Mouse (Mus musculus) liver, adult 2 months (tissue): ENCODE measurements around the gene Spag6l. TPM values are rescaled to one million over a fixed set of nuclear protein-coding genes. Genes with fewer than 3 reads are reported as not detected.

ENCODE experiments used
- DNase-seq: peaks from one replicate; pipeline ENCODE4 v3.0.0-alpha.2; 2011; ENCODE audit warnings: low read depth, low spot score; ENCODE audit errors: extremely low read depth
- H3K27ac ChIP-seq: fragments of 200-500 bp; replicated peaks from 2 replicates; pipeline ENCODE4 v1.5.1; 2012; ENCODE audit warnings: low read depth, mild to moderate bottlenecking, control low read depth, inconsistent platforms, low read length; ENCODE audit not compliant: insufficient read depth
- H3K27me3 ChIP-seq: fragments of 200-500 bp; 2 replicates; pipeline ENCODE4 v1.6.1; 2012; ENCODE audit warnings: mild to moderate bottlenecking, moderate library complexity, low read length, inconsistent platforms; ENCODE audit not compliant: control insufficient read depth, insufficient read depth
- H3K36me3 ChIP-seq: fragments of 200-500 bp; 2 replicates; pipeline ENCODE4 v1.6.1; 2012; ENCODE audit warnings: low read length, inconsistent platforms; ENCODE audit not compliant: control insufficient read depth, insufficient read depth
- H3K4me1 ChIP-seq: fragments of 200-500 bp; 2 replicates; pipeline ENCODE4 v1.6.1; 2011; ENCODE audit warnings: low read length; ENCODE audit not compliant: control insufficient read depth, insufficient read depth
- H3K4me3 ChIP-seq: fragments of 200-500 bp; 2 replicates; pipeline ENCODE4 v1.5.1; 2011; ENCODE audit warnings: low read depth, mild to moderate bottlenecking, control low read depth, low read length, moderate library complexity; ENCODE audit not compliant: insufficient read depth
- H3K79me2 ChIP-seq: fragments of 200-500 bp; 2 replicates; pipeline ENCODE4 v1.6.1; 2012; ENCODE audit warnings: inconsistent platforms, mild to moderate bottlenecking, low read length, moderate library complexity; ENCODE audit not compliant: control insufficient read depth, insufficient read depth
- H3K9ac ChIP-seq: fragments of 200-500 bp; 2 replicates; pipeline ENCODE4 v1.6.1; 2012; ENCODE audit warnings: low read depth, mild to moderate bottlenecking, control low read depth, inconsistent platforms, low read length
- CTCF ChIP-seq: fragments of 200-500 bp; IDR thresholded peaks from 2 replicates; pipeline ENCODE4 v1.5.1; 2011; ENCODE audit warnings: low read depth, low read length, control low read depth
- POLR2A ChIP-seq: fragments of 200-500 bp; IDR thresholded peaks from 2 replicates; pipeline ENCODE4 v1.6.1; 2011; ENCODE audit warnings: low read length, control low read depth; ENCODE audit not compliant: insufficient read depth; ENCODE audit errors: extremely low read depth
- WGBS: fragments of 180-500 bp; shearing (Covaris S2); methylation state at CpG from one replicate; pipeline ENCODE4 v1.1.7; 2018; 5-methylcytosine and 5-hydroxymethylcytosine counted together
- polyA plus RNA-seq: library from polyadenylated mRNA; depleted of rRNA; stranded (reverse); fragments of >200 nt; gene quantifications from 2 replicates; pipeline ENCODE4 v1.2.3, GENCODE M21; 2012
- total RNA-seq: library from RNA; depleted of rRNA; stranded (reverse); fragments of >200 nt; gene quantifications from 2 replicates; pipeline ENCODE4 v1.2.3, GENCODE M21; 2014

The Spag6l gene
- total and polyA plus RNA-seq, 2 experiments: not detected

GRCm38 (mm10) chr16:16854836-16855235, 25.6 kb upstream of the Spag6l start:
- 18% methylated on average over 6 of the region's 6 CpGs for WGBS
- Histone ChIP-seq H3K4me1 (no peaks in the 10 kb centered on the region), H3K27ac (no peak overlapping the region), H3K27me3 (no peaks in the 10 kb centered on the region), H3K4me3 (no peak overlapping the region), H3K9ac (no peak overlapping the region), H3K79me2 (no peaks in the 10 kb centered on the region), H3K36me3 (no peaks in the 10 kb centered on the region)
- TF ChIP-seq CTCF: peak; percentile 35; the same call in 1 of the 2 replicates
- no peak for TF ChIP-seq POLR2A
- peak; percentile 47 for DNase-seq

GRCm38 (mm10) chr16:16852411-16852810, 23.2 kb upstream of the Spag6l start:
- 81% methylated on average over 3 of the region's 3 CpGs for WGBS
- no peaks in the 10 kb centered on the region for H3K27me3 ChIP-seq
- no peak overlapping the region for H3K4me3 ChIP-seq
- H3K27ac ChIP-seq: no peak overlapping the region
- H3K36me3 ChIP-seq: no peaks in the 10 kb centered on the region
- no peak overlapping the region for H3K9ac ChIP-seq
- no peaks in the 10 kb centered on the region for H3K4me1 ChIP-seq
- no peaks in the 10 kb centered on the region for H3K79me2 ChIP-seq
- no peak for DNase-seq
- TF ChIP-seq CTCF (no peak), POLR2A (no peak)

GRCm38 (mm10) chr16:16849196-16849595, 19.9 kb upstream of the Spag6l start:
- no peak overlapping the region for H3K4me3 ChIP-seq
- TF ChIP-seq POLR2A: no peak
- no peak for TF ChIP-seq CTCF
- H3K4me1 ChIP-seq: no peaks in the 10 kb centered on the region
- no peak overlapping the region for H3K27ac ChIP-seq
- H3K36me3 ChIP-seq: no peaks in the 10 kb centered on the region
- no peak for DNase-seq
- H3K79me2 ChIP-seq: no peaks in the 10 kb centered on the region
- no peaks in the 10 kb centered on the region for H3K27me3 ChIP-seq
- H3K9ac ChIP-seq: no peak overlapping the region

- no peak overlapping the region for H3K27ac ChIP-seq
- H3K9ac ChIP-seq: no peak overlapping the region
- H3K4me1 ChIP-seq: peaks cover 3% of the 10 kb centered on the region; the same call in 1 of the 2 replicates
- no peaks in the 10 kb centered on the region for H3K36me3 ChIP-seq
- H3K4me3 ChIP-seq: no peak overlapping the region
- no peaks in the 10 kb centered on the region for H3K27me3 ChIP-seq
- 86% methylated on average over 3 of the region's 3 CpGs for WGBS
- no peak for DNase-seq
- H3K79me2 ChIP-seq: no peaks in the 10 kb centered on the region
- TF ChIP-seq CTCF (no peak), POLR2A (no peak)
Observed at GRCm38 (mm10) chr16:16829671-16830070, 415 bp upstream of the Spag6l start.

- Histone ChIP-seq H3K4me1 (peaks cover 3% of the 10 kb centered on the region; the same call in 1 of the 2 replicates), H3K79me2 (no peaks in the 10 kb centered on the region), H3K4me3 (no peak overlapping the region), H3K27me3 (no peaks in the 10 kb centered on the region), H3K27ac (no peak overlapping the region), H3K36me3 (no peaks in the 10 kb centered on the region), H3K9ac (no peak overlapping the region)
- WGBS: 94% methylated on average over 2 of the region's 2 CpGs
- TF ChIP-seq CTCF (no peak), POLR2A (no peak)
- DNase-seq: no peak
Observed at GRCm38 (mm10) chr16:16826223-16826622, 3.0 kb downstream of the Spag6l start.

- TF ChIP-seq POLR2A (no peak), CTCF (no peak)
- H3K4me1 ChIP-seq: peaks cover 3% of the 10 kb centered on the region; the same call in 1 of the 2 replicates
- no peak for DNase-seq
- H3K27me3 ChIP-seq: no peaks in the 10 kb centered on the region
- no peak overlapping the region for H3K9ac ChIP-seq
- H3K36me3 ChIP-seq: no peaks in the 10 kb centered on the region
- WGBS: 68% methylated on average over 5 of the region's 5 CpGs
- H3K79me2 ChIP-seq: no peaks in the 10 kb centered on the region
- no peak overlapping the region for H3K27ac ChIP-seq
- no peak overlapping the region for H3K4me3 ChIP-seq
Observed at GRCm38 (mm10) chr16:16825476-16825875, 3.8 kb downstream of the Spag6l start.
